Mouse (Mus musculus) midbrain, embryonic 14.5 days (tissue): ENCODE measurements at regions not wholly inside any gene's neighbourhood (a gene's known extent, or its start where the extent isn't known, plus 50 kb on each side); places are given as distances from the start of the nearest gene placed in this dataset.
"Not testable (repeated sequence)": the region's sequence is repeated elsewhere in the genome, so short reads cannot be mapped to it uniquely, and the experiment has no call there.

Experiments used
- ATAC-seq: fragments of 200-750 bp; cut with Nextera tagmentation; 2 replicates; pipeline ENCODE4 v1.8.0; 2017; ENCODE audit warnings: moderate number of reproducible peaks, moderate library complexity; ENCODE audit not compliant: low FRiP score, low TSS enrichment
- DNase-seq: peaks from one replicate; pipeline ENCODE4 v3.0.0-alpha.2; 2015
- H3K27ac ChIP-seq: fragments of 300-500 bp; sonication (generic); replicated peaks from 2 replicates; pipeline ENCODE4 v1.5.1; 2014; ENCODE audit warnings: mild to moderate bottlenecking, low read depth, low read length, moderate library complexity
- H3K27me3 ChIP-seq: fragments of 300-500 bp; sonication (generic); 2 replicates; pipeline ENCODE4 v1.6.1; 2014; ENCODE audit warnings: low read length, control low read depth, mixed read lengths; ENCODE audit not compliant: control insufficient read depth, insufficient read depth
- H3K36me3 ChIP-seq: fragments of 300-500 bp; sonication (generic); 2 replicates; pipeline ENCODE4 v1.6.1; 2014; ENCODE audit warnings: low read length, control low read depth; ENCODE audit not compliant: control insufficient read depth, insufficient read depth
- H3K4me1 ChIP-seq: fragments of 300-500 bp; sonication (generic); 2 replicates; pipeline ENCODE4 v1.6.1; 2014; ENCODE audit warnings: mild to moderate bottlenecking, antibody characterized with exemption, low read length, control low read depth; ENCODE audit not compliant: control insufficient read depth, insufficient read depth
- H3K4me2 ChIP-seq: fragments of 300-500 bp; sonication (generic); 2 replicates; pipeline ENCODE4 v1.6.1; 2014; ENCODE audit warnings: mild to moderate bottlenecking, low read length, moderate library complexity
- H3K4me3 ChIP-seq: fragments of 300-500 bp; sonication (generic); replicated peaks from 2 replicates; pipeline ENCODE4 v1.5.1; 2014; ENCODE audit warnings: low read depth, low read length
- H3K9ac ChIP-seq: fragments of 300-500 bp; sonication (generic); replicated peaks from 2 replicates; pipeline ENCODE4 v1.6.1; 2014; ENCODE audit warnings: mild to moderate bottlenecking, low read length, moderate library complexity
- H3K9me3 ChIP-seq: fragments of 300-500 bp; sonication (generic); 2 replicates; pipeline ENCODE4 v1.6.1; 2016; ENCODE audit warnings: low read length, control low read depth, mixed read lengths; ENCODE audit not compliant: control insufficient read depth
- WGBS: fragments of 180-500 bp; shearing (Covaris S2); extraction: QIAGEN DNeasy Blood & Tissue Kit; methylation state at CpG from one replicate; pipeline ENCODE4 v1.1.7; 2014; 5-methylcytosine and 5-hydroxymethylcytosine counted together

DNA sequence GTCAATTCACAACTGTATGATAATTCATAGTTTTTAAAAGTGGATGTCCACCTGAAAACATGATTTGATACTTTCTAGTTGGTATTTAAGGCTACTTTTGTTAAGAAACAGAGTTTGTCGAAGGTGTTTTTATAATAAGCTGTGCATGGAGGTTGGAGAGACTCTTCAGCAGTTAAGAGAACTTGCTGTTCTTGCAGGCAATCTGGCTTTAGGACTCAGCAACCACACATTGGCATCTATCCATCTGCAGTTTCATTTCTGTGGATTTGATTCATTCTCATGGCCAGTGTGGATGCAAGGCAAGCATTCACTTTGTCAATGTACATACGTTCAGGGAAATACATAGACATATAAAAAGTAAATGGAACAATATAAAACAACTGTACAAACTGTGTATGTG, 784.5 kb upstream of the Gpc5 start:
- Histone ChIP-seq H3K4me1 (no peaks in the 10 kb centered on the region), H3K27me3 (no peaks in the 10 kb centered on the region), H3K27ac (no peak overlapping the region), H3K9me3 (no peaks in the 10 kb centered on the region), H3K4me3 (no peak overlapping the region), H3K36me3 (no peaks in the 10 kb centered on the region), H3K4me2 (no peak overlapping the region), H3K9ac (no peak overlapping the region)
- ATAC-seq (no peak), DNase-seq (no peak)
- WGBS, result 85% methylated on average over 2 of the region's 2 CpGs

DNA sequence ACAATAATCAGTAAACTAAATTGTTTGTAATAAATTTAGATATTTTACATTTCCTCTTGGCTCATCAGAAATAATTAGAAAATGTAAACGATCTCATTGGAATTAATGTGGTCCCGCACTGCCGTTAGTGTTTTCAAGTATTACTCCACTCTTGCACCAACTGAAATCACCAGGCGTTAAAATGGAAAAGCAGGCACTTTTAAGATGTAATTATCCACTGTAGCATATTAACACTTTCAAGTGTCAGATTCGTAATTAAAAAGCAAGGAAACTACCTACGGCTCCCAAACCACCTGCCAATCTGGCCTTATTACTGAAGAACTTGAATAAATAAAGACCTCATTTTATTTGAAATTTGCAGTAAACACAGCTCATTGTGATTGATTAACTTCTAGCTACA, 759.4 kb upstream of the Gpc5 start:
- Histone ChIP-seq H3K4me2 (no peak overlapping the region), H3K4me3 (no peak overlapping the region), H3K27ac (no peak overlapping the region), H3K36me3 (no peaks in the 10 kb centered on the region), H3K27me3 (no peaks in the 10 kb centered on the region), H3K9ac (no peak overlapping the region), H3K9me3 (no peaks in the 10 kb centered on the region), H3K4me1 (no peaks in the 10 kb centered on the region)
- ATAC-seq (no peak), DNase-seq (peak; percentile 18)
- WGBS, result 80% methylated on average over 6 of the region's 6 CpGs

DNA sequence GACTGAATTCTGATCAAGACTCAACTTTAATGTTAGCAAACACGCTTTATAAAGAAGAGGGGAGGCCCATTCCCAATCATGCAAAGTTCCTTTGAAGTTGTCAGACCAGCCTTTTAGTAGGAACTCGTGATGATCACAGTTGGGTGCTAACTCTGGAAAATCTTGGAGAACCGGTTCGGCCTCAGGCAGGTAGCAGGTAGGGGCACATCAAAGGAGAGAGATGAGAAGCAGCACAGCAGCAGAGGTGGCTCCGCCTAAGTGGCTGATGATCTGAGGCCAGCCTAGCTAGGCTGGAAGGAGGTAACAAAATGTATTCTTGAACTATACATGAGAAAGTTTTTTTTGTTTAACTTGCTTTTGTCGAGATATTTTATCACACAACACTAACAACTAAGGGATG, 742.7 kb upstream of the Gpc5 start:
- Histone ChIP-seq H3K27me3 (no peaks in the 10 kb centered on the region), H3K4me3 (no peak overlapping the region), H3K4me1 (no peaks in the 10 kb centered on the region), H3K9me3 (no peaks in the 10 kb centered on the region), H3K36me3 (no peaks in the 10 kb centered on the region), H3K27ac (no peak overlapping the region), H3K9ac (no peak overlapping the region), H3K4me2 (no peak overlapping the region)
- ATAC-seq, result no peak
- WGBS, result 73% methylated on average over 6 of the region's 6 CpGs
- no peak for DNase-seq

DNA sequence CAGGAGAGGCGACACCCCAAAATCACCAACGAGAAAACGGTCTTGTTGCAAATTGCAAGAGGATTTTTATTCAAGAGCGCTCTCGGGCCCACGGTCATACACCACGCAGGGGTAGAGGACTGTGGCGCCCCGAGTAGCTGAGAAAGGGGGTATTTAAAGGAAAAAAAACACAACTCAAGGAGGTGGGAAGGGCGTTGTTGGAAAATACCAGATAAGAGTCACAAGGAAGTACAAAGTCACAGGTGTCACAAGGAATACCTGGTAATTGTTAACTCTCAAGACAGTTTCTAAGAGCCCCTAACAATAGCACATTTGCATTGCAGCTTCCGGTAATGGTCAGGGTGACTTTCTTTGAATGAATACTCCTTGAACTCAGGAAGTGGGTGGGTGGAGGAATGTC, 742.2 kb upstream of the Gpc5 start:
- ATAC-seq, result not testable (repeated sequence)

DNA sequence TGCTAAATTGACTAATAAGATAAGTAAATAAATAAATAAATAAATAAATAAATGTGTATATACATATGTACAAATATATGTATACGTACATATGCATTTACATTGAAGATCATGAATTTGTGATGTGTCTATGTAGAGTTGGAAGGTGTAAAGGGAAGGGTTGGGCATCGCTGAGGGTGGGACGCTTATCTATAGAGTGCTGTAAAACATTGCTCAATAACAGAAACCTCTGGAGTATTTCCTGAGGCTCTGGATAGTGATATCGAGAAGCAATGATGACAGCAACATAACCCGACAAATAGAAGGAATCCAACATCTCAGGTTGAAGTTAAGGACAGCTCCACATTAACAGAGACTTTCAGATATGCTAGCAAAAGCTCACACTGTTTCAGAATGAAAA, 739.7 kb upstream of the Gpc5 start:
- Histone ChIP-seq H3K9me3 (no peaks in the 10 kb centered on the region; the same call in 1 of the 2 replicates), H3K4me3 (no peak overlapping the region), H3K27ac (no peak overlapping the region), H3K9ac (no peak overlapping the region), H3K36me3 (no peaks in the 10 kb centered on the region), H3K4me2 (no peak overlapping the region), H3K27me3 (no peaks in the 10 kb centered on the region), H3K4me1 (no peaks in the 10 kb centered on the region)
- DNase-seq (no peak), ATAC-seq (no peak)
- WGBS, result 94% methylated on average over 5 of the region's 5 CpGs

More for the DNA sequence above, 742.2 kb upstream of the Gpc5 start:
- not testable (repeated sequence) for H3K27me3 ChIP-seq, H3K4me3 ChIP-seq, DNase-seq, H3K9me3 ChIP-seq, H3K27ac ChIP-seq, H3K9ac ChIP-seq, H3K36me3 ChIP-seq, H3K4me2 ChIP-seq, H3K4me1 ChIP-seq
- 88% methylated on average over 2 of the region's 11 CpGs for WGBS

DNA sequence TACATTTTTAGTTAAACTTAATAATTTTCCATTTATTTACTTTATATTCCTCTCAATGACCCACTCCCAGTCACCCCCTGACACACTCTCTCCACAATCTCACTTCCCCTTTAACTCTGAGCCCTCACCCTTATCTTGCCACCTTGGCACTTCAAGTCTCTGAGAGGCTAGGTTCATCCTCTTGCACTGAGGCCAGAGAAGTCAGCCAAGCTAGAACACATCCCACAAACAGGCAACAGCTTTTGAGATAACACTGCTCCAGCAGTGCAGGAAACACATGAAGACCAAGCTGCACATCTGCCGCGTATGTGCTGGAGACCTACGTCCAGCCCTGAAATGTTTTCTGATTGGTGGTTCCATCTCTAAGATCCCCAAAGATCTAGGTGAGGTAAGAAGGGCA, 717.2 kb upstream of the Gpc5 start:
- 98% methylated on average over 3 of the region's 3 CpGs for WGBS
- Histone ChIP-seq H3K27ac (no peak overlapping the region), H3K36me3 (no peaks in the 10 kb centered on the region), H3K27me3 (no peaks in the 10 kb centered on the region), H3K4me1 (no peaks in the 10 kb centered on the region), H3K9ac (no peak overlapping the region), H3K4me3 (no peak overlapping the region), H3K4me2 (no peak overlapping the region), H3K9me3 (no peaks in the 10 kb centered on the region)
- ATAC-seq (no peak), DNase-seq (no peak)

DNA sequence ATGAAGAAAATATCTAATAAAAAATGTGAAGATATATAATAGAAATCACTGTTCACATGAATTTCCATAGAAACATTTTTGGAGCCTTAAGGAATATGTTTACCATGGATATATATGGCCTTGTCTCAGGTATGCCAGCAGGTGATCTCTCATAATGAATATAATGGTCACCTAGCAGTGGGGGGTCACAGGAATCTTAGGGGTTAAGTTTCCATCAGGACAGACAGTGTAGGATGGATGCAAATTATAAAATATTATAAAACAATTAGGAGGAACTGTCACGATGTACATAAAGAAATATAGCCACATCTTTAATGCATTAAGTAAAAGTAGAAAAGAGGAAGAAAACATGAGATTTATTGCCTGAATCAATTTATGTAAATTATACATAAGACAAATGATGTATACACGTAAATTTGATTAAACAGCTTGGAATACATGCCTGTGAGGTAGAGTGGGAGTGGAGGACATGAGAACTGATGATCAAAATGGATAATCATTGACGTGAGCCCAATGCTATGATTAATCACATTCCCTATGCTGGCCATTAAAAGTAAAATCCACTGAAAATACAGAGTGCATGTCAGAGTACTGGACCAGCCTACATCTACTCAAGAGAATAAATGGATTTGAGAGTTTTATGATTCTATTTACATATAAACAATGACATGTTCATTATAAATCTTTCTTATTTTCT, 693.0 kb upstream of the Gpc5 start:
- no peaks in the 10 kb centered on the region for H3K4me1 ChIP-seq

DNA sequence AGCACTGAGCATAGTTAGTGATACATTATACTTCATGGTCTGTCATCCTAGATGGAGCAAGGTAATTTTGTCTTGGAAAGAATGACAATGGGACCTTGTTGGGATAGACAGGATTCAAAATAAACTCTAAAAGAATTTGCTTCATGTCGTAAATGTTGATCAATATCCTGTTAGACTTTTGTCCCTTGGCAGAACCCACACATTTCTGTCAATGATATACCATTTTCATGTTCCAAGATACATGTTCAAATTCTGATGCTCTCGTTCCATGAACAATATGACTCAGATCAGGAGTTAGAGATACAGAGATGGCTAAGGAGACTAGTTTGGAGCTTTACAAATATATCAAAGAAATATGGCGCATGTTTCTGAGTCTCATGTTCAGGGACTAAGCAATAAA, 673.2 kb upstream of the Gpc5 start:
- Histone ChIP-seq H3K27ac (no peak overlapping the region), H3K4me1 (no peaks in the 10 kb centered on the region), H3K4me3 (no peak overlapping the region), H3K36me3 (no peaks in the 10 kb centered on the region), H3K4me2 (no peak overlapping the region), H3K9ac (no peak overlapping the region), H3K27me3 (no peaks in the 10 kb centered on the region), H3K9me3 (no peaks in the 10 kb centered on the region)
- 90% methylated on average over 3 of the region's 3 CpGs for WGBS
- ATAC-seq (no peak), DNase-seq (no peak)

More for the DNA sequence above, 693.0 kb upstream of the Gpc5 start:
- WGBS, result 78% methylated on average over 3 of the region's 3 CpGs
- H3K27ac ChIP-seq, result no peak overlapping the region
- no peaks in the 10 kb centered on the region for H3K9me3 ChIP-seq
- DNase-seq (no peak), ATAC-seq (no peak)
- H3K36me3 ChIP-seq, result no peaks in the 10 kb centered on the region
- H3K4me2 ChIP-seq, result no peak overlapping the region
- no peaks in the 10 kb centered on the region for H3K27me3 ChIP-seq
- H3K9ac ChIP-seq, result no peak overlapping the region
- no peak overlapping the region for H3K4me3 ChIP-seq

DNA sequence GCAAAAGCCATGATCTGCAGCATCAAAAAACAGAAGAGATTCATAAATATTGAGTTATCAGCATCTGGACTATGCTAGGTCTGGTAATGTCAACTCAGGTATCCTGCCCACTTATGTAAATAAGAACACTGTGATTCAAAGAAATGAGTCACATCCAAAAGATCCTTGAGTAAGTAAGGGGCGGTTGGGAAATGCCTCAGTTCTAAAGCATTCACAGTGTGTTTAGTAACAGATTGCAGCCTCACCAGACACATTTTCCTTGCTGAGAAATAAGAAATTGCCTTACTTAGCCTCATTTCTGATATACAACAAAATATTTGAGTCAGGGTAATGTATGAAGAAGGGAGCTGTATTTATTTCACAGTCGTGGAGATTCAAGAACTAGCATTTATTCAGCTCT, 666.5 kb upstream of the Gpc5 start:
- Histone ChIP-seq H3K4me3 (no peak overlapping the region), H3K9ac (no peak overlapping the region), H3K4me1 (no peaks in the 10 kb centered on the region), H3K27me3 (no peaks in the 10 kb centered on the region), H3K9me3 (no peaks in the 10 kb centered on the region), H3K4me2 (no peak overlapping the region), H3K27ac (no peak overlapping the region), H3K36me3 (no peaks in the 10 kb centered on the region)
- no peak for DNase-seq
- 86% methylated on average over 2 of the region's 2 CpGs for WGBS
- no peak for ATAC-seq
